Mouse (Mus musculus) G1E (cell line): ENCODE results near the gene Peli2. TPM values are rescaled to one million over a fixed set of nuclear protein-coding genes. Genes with fewer than 3 reads are reported as not detected.

Experiments used
- ATAC-seq: 2 replicates; pipeline ENCODE4 v1.8.0; 2016; ENCODE audit warnings: mild to moderate bottlenecking; ENCODE audit not compliant: insufficient number of reproducible peaks, poor library complexity, low FRiP score, severe bottlenecking; ENCODE audit errors: extremely low read depth
- DNase-seq: peaks from one replicate; pipeline ENCODE4 v3.0.0; 2012; ENCODE audit warnings: low spot score
- H3K27me3 ChIP-seq: 2 replicates; pipeline ENCODE4 v1.6.1; 2012; ENCODE audit warnings: mild to moderate bottlenecking, low read length, inconsistent platforms; ENCODE audit not compliant: insufficient read depth
- H3K36me3 ChIP-seq: replicated peaks from 2 replicates; pipeline ENCODE3; 2012; ENCODE audit warnings: mild to moderate bottlenecking, inconsistent platforms
- H3K4me1 ChIP-seq: 2 replicates; pipeline ENCODE4 v1.6.1; 2012; ENCODE audit warnings: low read depth, low read length, inconsistent platforms, mixed read lengths; ENCODE audit not compliant: insufficient read depth
- H3K4me3 ChIP-seq: 2 replicates; pipeline ENCODE4 v1.5.1; 2012; ENCODE audit warnings: low read depth, mild to moderate bottlenecking, inconsistent platforms, low read length, moderate library complexity, mixed read lengths
- H3K9me3 ChIP-seq: replicated peaks from 2 replicates; pipeline ENCODE4 v1.6.1; 2012; ENCODE audit warnings: inconsistent platforms
- CTCF ChIP-seq: IDR thresholded peaks from 2 replicates; pipeline ENCODE4 v1.5.1; 2012; ENCODE audit warnings: low read depth, low read length, inconsistent platforms, mixed read lengths
- GATA1 ChIP-seq: IDR thresholded peaks from 2 replicates; pipeline ENCODE4 v1.6.1; 2012; ENCODE audit warnings: borderline replicate concordance, low read length, inconsistent platforms, mixed read lengths
- GATA2 ChIP-seq: IDR thresholded peaks from 2 replicates; pipeline ENCODE4 v1.6.1; 2012; ENCODE audit warnings: low read depth, low read length, inconsistent platforms, borderline replicate concordance
- POLR2AphosphoS5 ChIP-seq: IDR thresholded peaks from 2 replicates; pipeline ENCODE4 v1.6.1; 2012; ENCODE audit warnings: low read depth, low read length, inconsistent platforms; ENCODE audit not compliant: insufficient replicate concordance
- TAL1 ChIP-seq: conservative IDR thresholded peaks from 2 replicates; pipeline ENCODE4 v1.6.1; 2012; ENCODE audit warnings: low read depth, low read length, inconsistent platforms, mixed read lengths
- polyA plus RNA-seq: library from polyadenylated mRNA; stranded (reverse); fragments of >175 nt; gene quantifications from 2 replicates; pipeline ENCODE4 v1.2.3, GENCODE M21; 2012
- total RNA-seq, 2 experiments: library from RNA; stranded (forward) in 1 of 2; stranded (reverse) in 1 of 2; fragments of 200-1000 nt in 1 of 2; fragments of >200 nt in 1 of 2; fragmentation: Nextera tagmentation in 1 of 2; gene quantifications; 2 replicates each; pipeline ENCODE4 v1.2.3; 2014 to 2017

Gene Peli2
- total and polyA plus RNA-seq, 3 experiments = 0.27 TPM; not detected in 2

DNA sequence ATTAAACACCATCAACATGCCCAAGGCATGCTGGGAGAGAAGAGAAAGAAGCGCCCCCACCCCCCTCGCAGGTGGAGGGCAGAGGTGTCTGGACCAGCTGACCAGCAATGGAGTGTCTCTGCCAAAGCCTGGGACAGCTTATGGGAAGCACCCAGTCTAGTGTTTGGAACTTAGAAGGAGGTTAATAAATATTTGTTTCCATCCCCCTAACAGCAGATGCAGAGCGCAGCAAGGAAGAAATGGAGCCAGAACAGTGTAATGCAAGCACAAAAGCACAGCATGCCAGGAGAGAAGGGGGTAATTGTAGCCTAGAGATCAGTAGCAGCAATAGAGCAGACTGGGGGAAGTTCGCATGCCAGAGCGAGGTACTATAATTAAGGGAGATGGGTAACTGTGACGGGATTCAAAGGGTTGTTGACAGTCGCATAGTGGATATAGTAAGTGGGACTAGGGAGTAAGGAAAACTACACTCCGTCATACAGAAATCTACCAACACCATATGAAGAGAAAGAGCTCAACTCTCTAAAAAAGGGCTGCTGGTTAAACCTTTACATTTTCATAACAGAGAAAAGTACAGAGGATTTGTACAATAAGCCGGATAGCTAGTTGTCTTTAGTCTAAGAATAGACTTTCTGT is 1.5 kb upstream of the Peli2 start:
- no peak for TF ChIP-seq CTCF
- no peak for TF ChIP-seq GATA1
- no peak for TF ChIP-seq TAL1
- no peak for TF ChIP-seq POLR2AphosphoS5
- TF ChIP-seq GATA2 = no peak
- ATAC-seq (no peak), DNase-seq (no peak)
- H3K9me3 ChIP-seq = peaks cover 7% of the 10 kb centered on the region
- no peak overlapping the region for H3K4me3 ChIP-seq
- no peaks in the 10 kb centered on the region for H3K4me1 ChIP-seq
- H3K36me3 ChIP-seq = no peaks in the 10 kb centered on the region
- H3K27me3 ChIP-seq = no peaks in the 10 kb centered on the region

DNA sequence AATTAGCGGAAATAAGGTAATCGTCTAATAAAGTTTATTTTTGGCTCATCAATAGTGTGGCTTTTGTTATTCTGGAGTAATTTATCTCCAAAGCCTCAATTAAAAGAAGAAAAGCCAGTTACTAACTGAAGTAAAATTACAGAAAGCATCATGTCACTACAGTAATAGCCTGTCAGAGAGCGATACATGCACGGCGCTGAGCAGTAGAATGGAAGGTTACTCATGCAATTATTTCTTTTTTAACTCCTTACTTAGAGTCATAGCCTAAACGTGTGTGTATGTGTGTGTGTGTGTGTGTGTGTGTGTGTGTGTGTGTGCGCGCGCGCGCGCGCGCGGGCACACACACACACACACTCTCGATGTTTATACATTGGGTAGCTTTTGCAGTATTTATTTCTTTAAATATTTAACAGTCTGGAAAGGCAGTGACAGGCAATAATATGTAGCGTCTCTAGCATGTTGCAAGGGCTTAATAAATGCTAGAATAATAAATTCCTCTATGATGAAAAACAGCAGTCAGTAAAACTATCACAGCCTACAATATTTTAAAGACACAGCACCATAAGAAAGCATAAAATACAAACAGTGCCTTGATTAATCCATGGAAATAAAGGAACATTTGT is 864 bp upstream of the Peli2 start:
- TF ChIP-seq POLR2AphosphoS5 = no peak
- TF ChIP-seq TAL1 = no peak
- TF ChIP-seq CTCF = no peak
- no peak for TF ChIP-seq GATA1
- TF ChIP-seq GATA2 = no peak
- DNase-seq = no peak
- Histone ChIP-seq H3K9me3 (peaks cover 7% of the 10 kb centered on the region), H3K4me3 (no peak overlapping the region), H3K27me3 (no peaks in the 10 kb centered on the region), H3K4me1 (no peaks in the 10 kb centered on the region), H3K36me3 (no peaks in the 10 kb centered on the region)
- ATAC-seq = no peak

GRCm38 (mm10) chr14:48120443-48120751 is 226 bp upstream of the Peli2 start:
- no peaks in the 10 kb centered on the region for H3K27me3 ChIP-seq
- DNase-seq (no peak), ATAC-seq (no peak)
- H3K4me3 ChIP-seq = no peak overlapping the region
- TF ChIP-seq GATA2 = no peak
- no peaks in the 10 kb centered on the region for H3K4me1 ChIP-seq
- H3K36me3 ChIP-seq = no peaks in the 10 kb centered on the region
- peaks cover 7% of the 10 kb centered on the region for H3K9me3 ChIP-seq

- ATAC-seq = no peak
Observed at GRCm38 (mm10) chr14:48121529-48122517, 1.2 kb downstream of the Peli2 start.

DNA sequence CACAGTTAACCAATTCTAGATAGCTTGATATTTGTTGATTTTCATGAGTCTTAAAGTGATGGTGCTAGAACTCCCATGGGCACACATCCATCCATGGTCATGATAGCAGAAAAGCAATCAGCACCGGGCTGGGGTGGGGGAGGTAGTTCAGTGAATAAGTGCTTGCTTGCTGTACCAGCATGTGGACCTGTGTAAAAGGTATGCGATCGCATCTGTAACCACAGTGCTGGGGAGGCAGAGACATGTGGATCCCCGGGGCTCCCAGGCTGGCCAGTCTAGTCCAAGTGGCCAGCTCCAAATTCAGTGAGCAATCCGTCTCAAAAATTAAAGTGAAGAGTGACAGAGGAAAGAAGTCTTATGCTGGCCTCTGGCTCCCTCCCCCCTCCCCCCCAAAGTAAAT is 3.4 kb downstream of the Peli2 start:
- peaks cover 7% of the 10 kb centered on the region for H3K9me3 ChIP-seq
- no peak overlapping the region for H3K4me3 ChIP-seq
- H3K27me3 ChIP-seq = no peaks in the 10 kb centered on the region; the same call in 1 of the 2 replicates
- DNase-seq (no peak), ATAC-seq (no peak)
- TF ChIP-seq TAL1 (no peak), GATA2 (no peak), GATA1 (no peak), CTCF (no peak), POLR2AphosphoS5 (no peak)
- no peaks in the 10 kb centered on the region for H3K4me1 ChIP-seq
- H3K36me3 ChIP-seq = no peaks in the 10 kb centered on the region

More at GRCm38 (mm10) chr14:48121529-48122517, 1.2 kb downstream of the Peli2 start:
- no peaks in the 10 kb centered on the region for H3K27me3 ChIP-seq
- DNase-seq = no peak
- H3K4me1 ChIP-seq = no peaks in the 10 kb centered on the region
- no peaks in the 10 kb centered on the region for H3K36me3 ChIP-seq
- peaks cover 7% of the 10 kb centered on the region for H3K9me3 ChIP-seq
- no peak overlapping the region; the same call in 1 of the 2 replicates for H3K4me3 ChIP-seq
- TF ChIP-seq CTCF (no peak), POLR2AphosphoS5 (no peak), GATA1 (no peak), GATA2 (no peak), TAL1 (no peak)

- H3K9me3 ChIP-seq = peaks cover 7% of the 10 kb centered on the region
- H3K36me3 ChIP-seq = no peaks in the 10 kb centered on the region
- H3K27me3 ChIP-seq = no peaks in the 10 kb centered on the region; the same call in 1 of the 2 replicates
- DNase-seq (no peak), ATAC-seq (no peak)
- no peaks in the 10 kb centered on the region for H3K4me1 ChIP-seq
- TF ChIP-seq POLR2AphosphoS5 = no peak
- no peak for TF ChIP-seq GATA1
- no peak for TF ChIP-seq CTCF
- TF ChIP-seq TAL1 = no peak
- no peak for TF ChIP-seq GATA2
- H3K4me3 ChIP-seq = no peak overlapping the region
Observed at GRCm38 (mm10) chr14:48124816-48125215, 4.2 kb downstream of the Peli2 start.
